Mouse (Mus musculus) myocyte (in vitro differentiated cells): ENCODE results near the gene Eps8.

ENCODE experiments used
- POLR2A ChIP-seq: IDR thresholded peaks from one replicate; pipeline ENCODE4 v1.6.1; 2011; ENCODE audit warnings: low read depth, mild to moderate bottlenecking, control low read depth, moderate library complexity; ENCODE audit not compliant: insufficient read length
- SRF ChIP-seq: IDR thresholded peaks from one replicate; pipeline ENCODE4 v1.6.1; 2011; ENCODE audit warnings: low read depth; ENCODE audit not compliant: control insufficient read depth, insufficient read length
- TCF12 ChIP-seq: IDR thresholded peaks from one replicate; pipeline ENCODE4 v1.6.1; 2011; ENCODE audit warnings: mild to moderate bottlenecking, control low read depth; ENCODE audit not compliant: poor library complexity, insufficient read depth, severe bottlenecking
- USF1 ChIP-seq: IDR thresholded peaks from one replicate; pipeline ENCODE4 v1.6.1; 2011; ENCODE audit warnings: low read depth, mild to moderate bottlenecking, control low read depth, moderate library complexity

GRCm38 (mm10) chr6:137702186-137702585 lies 47.5 kb upstream of the Eps8 start:
- TF ChIP-seq POLR2A (no peak), SRF (no peak), USF1 (no peak), TCF12 (no peak)
